Mouse (Mus musculus): Measurements from ENCODE around the gene Gm20489. TPM values are rescaled to one million over a fixed set of nuclear protein-coding genes. Genes with fewer than 3 reads are reported as not detected.

Gm20489 gene
- polyA plus RNA-seq, 1 experiment from 2014 or later: not detected

- no peak for DNase-seq (ENCODE audit: low spot score)
Observed at GRCm38 (mm10) chrX:101263892-101264291, 4.9 kb downstream of the Gm20489 start, which contains the start of gene Gm614. Gm614 (minus strand) TSS chrX:101263992.

- DNase-seq (ENCODE audit: low spot score): peak; percentile 69
Observed at GRCm38 (mm10) chrX:101260441-101261325, 8.1 kb downstream of the Gm20489 start.

GRCm38 (mm10) chrX:101256603-101257002 lies 12.2 kb downstream of the Gm20489 start:
- DNase-seq (ENCODE audit: low spot score): peak; percentile 67

- no peak for DNase-seq (ENCODE audit: low spot score)
Observed at GRCm38 (mm10) chrX:101254740-101255139, 14.1 kb downstream of the Gm20489 start.

GRCm38 (mm10) chrX:101253952-101254729 lies 14.7 kb downstream of the Gm20489 start, which contains the start of gene Foxo4:
Foxo4 (plus strand) TSS chrX:101254528.
- DNase-seq (ENCODE audit: low spot score): peak; percentile 89

- DNase-seq (ENCODE audit: low spot score): no peak
Observed at GRCm38 (mm10) chrX:101245011-101245410, 23.8 kb downstream of the Gm20489 start.

GRCm38 (mm10) chrX:101222796-101223162 lies 46.0 kb downstream of the Gm20489 start:
- DNase-seq (ENCODE audit: low spot score): no peak

- peak; percentile 90 for DNase-seq (ENCODE audit: low spot score)
Observed at GRCm38 (mm10) chrX:101221834-101222795, 46.7 kb downstream of the Gm20489 start, which contains the start of gene Snx12. Snx12 (minus strand) TSS chrX:101222563.

Other genes starting within 250 kb of the Gm20489 start
- gene Tex11, start 209.4 kb downstream of the Gm20489 start, polyA plus RNA-seq (2015; fragmentation: Nextera tagmentation; extraction: Ambion mirVana): 0.10 and 2.3 TPM in 2 replicates
- gene Slc7a3, start 183.0 kb downstream of the Gm20489 start, polyA plus RNA-seq (2015; fragmentation: Nextera tagmentation; extraction: Ambion mirVana): 0.55 and 0.84 TPM in 2 replicates
- 38.6 and 40.4 TPM in 2 replicates for gene Snx12, start 46.5 kb downstream of the Gm20489 start, polyA plus RNA-seq (2015; fragmentation: Nextera tagmentation; extraction: Ambion mirVana)
- gene Foxo4, start 14.5 kb downstream of the Gm20489 start, polyA plus RNA-seq (2015; fragmentation: Nextera tagmentation; extraction: Ambion mirVana): 2.9 and 4.2 TPM in 2 replicates
- gene Gm614, start 5.0 kb downstream of the Gm20489 start, polyA plus RNA-seq (2015; fragmentation: Nextera tagmentation; extraction: Ambion mirVana): 0.64 and 1.1 TPM in 2 replicates
- 334 and 367 TPM in 2 replicates for gene Il2rg, start 768 bp downstream of the Gm20489 start, polyA plus RNA-seq (2015; fragmentation: Nextera tagmentation; extraction: Ambion mirVana)
- 25.8 and 33.0 TPM in 2 replicates for gene Med12, start 5.0 kb upstream of the Gm20489 start, polyA plus RNA-seq (2015; fragmentation: Nextera tagmentation; extraction: Ambion mirVana)
- 0.09 and 0.12 TPM in 2 replicates for gene Nlgn3, start 30.1 kb upstream of the Gm20489 start, polyA plus RNA-seq (2015; fragmentation: Nextera tagmentation; extraction: Ambion mirVana)
- 0.09 TPM in 1 of 2 replicates, not detected in the other for gene Gjb1, start 107.4 kb upstream of the Gm20489 start, polyA plus RNA-seq (2015; fragmentation: Nextera tagmentation; extraction: Ambion mirVana)
- 23.9 and 26.8 TPM in 2 replicates for gene Zmym3, start 151.8 kb upstream of the Gm20489 start, polyA plus RNA-seq (2015; fragmentation: Nextera tagmentation; extraction: Ambion mirVana)
- 313 and 367 TPM in 2 replicates for gene Nono, start 160.3 kb upstream of the Gm20489 start, polyA plus RNA-seq (2015; fragmentation: Nextera tagmentation; extraction: Ambion mirVana)
- gene Itgb1bp2, start 180.1 kb upstream of the Gm20489 start, polyA plus RNA-seq (2015; fragmentation: Nextera tagmentation; extraction: Ambion mirVana): 1.1 and 1.2 TPM in 2 replicates

Data from thymus, postnatal 0 days (tissue).